Mouse (Mus musculus): ENCODE results near the gene Asap2. TPM values are rescaled to one million over a fixed set of nuclear protein-coding genes. Genes with fewer than 3 reads are reported as not detected.

Asap2 gene
- total and polyA plus RNA-seq, 3 experiments, result 0.46 to 1.9 TPM; not detected in 1

- peak; percentile 51 for TF ChIP-seq ZNF384 (IDR thresholded peaks at IDR 0.05; ENCODE audit: low read depth, low read length)
- no peak for TF ChIP-seq RCOR1 (IDR thresholded peaks at IDR 0.05; ENCODE audit: low read depth, low read length)
- DNase-seq (ENCODE audit: low read depth, low spot score), result peak; percentile 44
- Histone ChIP-seq H3K27ac (ENCODE audit: control insufficient read depth, low read depth, low read length) (no peak overlapping the region), H3K4me3 (ENCODE audit: control insufficient read depth in 1 of 2, insufficient read depth in 1 of 2, low read depth in 2 of 2, low read length in 2 of 2) (no peak overlapping the region), H3K27me3 (ENCODE audit: control insufficient read depth in 1 of 2, insufficient read depth in 2 of 2, low read length in 2 of 2) (no peaks in the 10 kb centered on the region), H3K36me3 (ENCODE audit: control insufficient read depth in 1 of 2, insufficient read depth in 2 of 2, low read length in 2 of 2) (peaks cover 0 to 12% of the 10 kb centered on the region in 2 experiments; a peak in 2 of 4 replicates), H3K9me3 (replicated peaks; ENCODE audit: insufficient read depth, low read length) (no peaks in the 10 kb centered on the region), H3K79me2 (ENCODE audit: control insufficient read depth, insufficient read depth, low read length, poor library complexity) (no peaks in the 10 kb centered on the region), H3K4me1 (ENCODE audit: control insufficient read depth in 1 of 2, insufficient read depth in 2 of 2, low read length in 2 of 2) (peaks cover 7 to 24% of the 10 kb centered on the region in 2 experiments), H3K9ac (ENCODE audit: control insufficient read depth, low read depth, low read length, poor library complexity, severe bottlenecking) (no peak overlapping the region)
These were observed 214.5 kb downstream of the Asap2 start for GRCm38 (mm10) chr12:21204701-21205312.

GRCm38 (mm10) chr12:21205799-21206198 lies 215.5 kb downstream of the Asap2 start:
- Histone ChIP-seq H3K36me3 (ENCODE audit: control insufficient read depth in 1 of 2, insufficient read depth in 2 of 2, low read length in 2 of 2) (peaks cover 0 to 12% of the 10 kb centered on the region in 2 experiments; a peak in 2 of 4 replicates), H3K27ac (ENCODE audit: control insufficient read depth, low read depth, low read length) (no peak overlapping the region), H3K79me2 (ENCODE audit: control insufficient read depth, insufficient read depth, low read length, poor library complexity) (no peaks in the 10 kb centered on the region), H3K9me3 (replicated peaks; ENCODE audit: insufficient read depth, low read length) (no peaks in the 10 kb centered on the region), H3K9ac (ENCODE audit: control insufficient read depth, low read depth, low read length, poor library complexity, severe bottlenecking) (no peak overlapping the region), H3K27me3 (ENCODE audit: control insufficient read depth in 1 of 2, insufficient read depth in 2 of 2, low read length in 2 of 2) (no peaks in the 10 kb centered on the region), H3K4me1 (ENCODE audit: control insufficient read depth in 1 of 2, insufficient read depth in 2 of 2, low read length in 2 of 2) (peaks cover 7 to 24% of the 10 kb centered on the region in 2 experiments), H3K4me3 (ENCODE audit: control insufficient read depth in 1 of 2, insufficient read depth in 1 of 2, low read depth in 2 of 2, low read length in 2 of 2) (no peak overlapping the region)
- TF ChIP-seq TBP (IDR thresholded peaks at IDR 0.05; ENCODE audit: low read depth, low read length), result no peak
- TF ChIP-seq E2F4 (IDR thresholded peaks at IDR 0.05; ENCODE audit: borderline replicate concordance, low read depth, low read length), result no peak
- no peak for TF ChIP-seq UBTF (IDR thresholded peaks at IDR 0.05; ENCODE audit: borderline replicate concordance, insufficient read depth, low read depth, low read length)
- no peak for TF ChIP-seq MAFK (IDR thresholded peaks at IDR 0.05; ENCODE audit: borderline replicate concordance, low read depth, low read length)
- no peak for TF ChIP-seq MYB (IDR thresholded peaks at IDR 0.05; ENCODE audit: low read depth, low read length)
- TF ChIP-seq NRF1 (IDR thresholded peaks at IDR 0.05; ENCODE audit: insufficient read depth, low read depth, low read length, poor library complexity, severe bottlenecking), result no peak
- no peak for DNase-seq (ENCODE audit: low read depth, low spot score)

GRCm38 (mm10) chr12:21207422-21207821 lies 217.2 kb downstream of the Asap2 start:
- H3K36me3 ChIP-seq (ENCODE audit: control insufficient read depth in 1 of 2, insufficient read depth in 2 of 2, low read length in 2 of 2), result peaks cover 0 to 12% of the 10 kb centered on the region in 2 experiments; a peak in 2 of 4 replicates
- no peaks in the 10 kb centered on the region for H3K9me3 ChIP-seq (replicated peaks; ENCODE audit: insufficient read depth, low read length)
- no peak overlapping the region for H3K27ac ChIP-seq (ENCODE audit: control insufficient read depth, low read depth, low read length)
- no peak overlapping the region for H3K4me3 ChIP-seq (ENCODE audit: control insufficient read depth in 1 of 2, insufficient read depth in 1 of 2, low read depth in 2 of 2, low read length in 2 of 2)
- H3K4me1 ChIP-seq (ENCODE audit: control insufficient read depth in 1 of 2, insufficient read depth in 2 of 2, low read length in 2 of 2), result peaks cover 7 to 24% of the 10 kb centered on the region in 2 experiments
- H3K27me3 ChIP-seq (ENCODE audit: control insufficient read depth in 1 of 2, insufficient read depth in 2 of 2, low read length in 2 of 2), result no peaks in the 10 kb centered on the region
- H3K79me2 ChIP-seq (ENCODE audit: control insufficient read depth, insufficient read depth, low read length, poor library complexity), result no peaks in the 10 kb centered on the region
- TF ChIP-seq SMC3 (IDR thresholded peaks at IDR 0.05; ENCODE audit: low read depth, low read length), result no peak
- no peak for TF ChIP-seq MEF2A (IDR thresholded peaks at IDR 0.05; ENCODE audit: extremely low read depth, insufficient replicate concordance, low read depth, low read length, poor library complexity, severe bottlenecking)
- TF ChIP-seq RCOR1 (IDR thresholded peaks at IDR 0.05; ENCODE audit: low read depth, low read length), result no peak
- no peak for TF ChIP-seq MXI1 (IDR thresholded peaks at IDR 0.05; ENCODE audit: low read depth, low read length)
- no peak for TF ChIP-seq HCFC1 (IDR thresholded peaks at IDR 0.05; ENCODE audit: low read depth, low read length)
- H3K9ac ChIP-seq (ENCODE audit: control insufficient read depth, low read depth, low read length, poor library complexity, severe bottlenecking), result no peak overlapping the region
- DNase-seq (ENCODE audit: low read depth, low spot score), result no peak

All from MEL (cell line).